Mouse (Mus musculus) liver, adult 10 weeks (tissue): ENCODE data around the gene Mroh3. TPM values are rescaled to one million over a fixed set of nuclear protein-coding genes. Genes with fewer than 3 reads are reported as not detected.

Experiments used
- polyA plus RNA-seq: library from polyadenylated mRNA; stranded (reverse); fragments of 350-450 nt; fragmentation: Illumina TruSeq; extraction: RNeasy Lipid Tissue Mini Kit (QIAGEN cat#74804); gene quantifications from one replicate; pipeline ENCODE4 v1.2.3, GENCODE M21; 2014; ENCODE audit warnings: low read depth, low replicate concordance

Gene Mroh3
- polyA plus RNA-seq, result not detected

GRCm38 (mm10) chr1:136212803-136213202 is at the start of gene Mroh3:
TSS of gene Mroh3 (minus strand) at chr1:136212828.

GRCm38 (mm10) chr1:136260635-136261238 is 48.1 kb upstream of the Mroh3 start, which contains the start of gene Gpr25:
TSS of gene Gpr25 (minus strand) at chr1:136260873.

GRCm38 (mm10) chr1:136233892-136234594 is 21.4 kb upstream of the Mroh3 start, which contains the start of gene Inava:
TSS of gene Inava (minus strand) at chr1:136234264.

Other genes starting within 250 kb of the Mroh3 start
- gene Igfn1, start 206.5 kb downstream of the Mroh3 start, polyA plus RNA-seq, result not detected
- gene Tmem9, start 204.7 kb downstream of the Mroh3 start, polyA plus RNA-seq, result 2.5 TPM
- gene Ascl5, start 162.0 kb downstream of the Mroh3 start, polyA plus RNA-seq, result not detected
- not detected for gene Cacna1s, start 160.1 kb downstream of the Mroh3 start, polyA plus RNA-seq
- gene Kif21b, start 81.4 kb downstream of the Mroh3 start, polyA plus RNA-seq, result 0.08 TPM
- not detected for gene Inava, start 21.4 kb upstream of the Mroh3 start, polyA plus RNA-seq
- not detected for gene Gpr25, start 48.0 kb upstream of the Mroh3 start, polyA plus RNA-seq
- gene Camsap2, start 133.3 kb upstream of the Mroh3 start, polyA plus RNA-seq, result 14.1 TPM
- gene Ddx59, start 202.4 kb upstream of the Mroh3 start, polyA plus RNA-seq, result 3.9 TPM